ENCODE assay signal across 11 mouse cellular contexts in genomic region chr2:166671614-166672013, GRCm38 (mm10). TPM values are rescaled to one million over a fixed set of nuclear protein-coding genes. Genes with fewer than 3 reads are reported as not detected.
DNase-seq lines count a peak whose midpoint lies in the region; ATAC-seq lines count a peak whose summit lies in the region.
"Had no signal": no experiment of that assay in that cellular context is flagged by ENCODE, and none has a peak within 500 bp of the region (broad histone marks: within the 10 kb centered on the region; RNA-seq: fewer than 3 reads in every experiment).

No protein-coding gene starts in this region.

- H3K4me3 ChIP-seq in embryonic facial prominence, embryonic 10.5 days, result no peak overlapping the region
- no peak overlapping the region for H3K4me3 ChIP-seq in hindbrain, embryonic 11.5 days (ENCODE audit: low read depth, low read length)
- H3K4me3 ChIP-seq in midbrain, embryonic 13.5 days (replicated peaks), result no peak overlapping the region
- H3K4me3 ChIP-seq in intestine, embryonic 16.5 days (ENCODE audit: low read length), result no peak overlapping the region
- H3K4me3 ChIP-seq: limb, embryonic 12.5 days had no signal

- no peaks in the 10 kb centered on the region for H3K9me3 ChIP-seq in embryonic facial prominence, embryonic 10.5 days
- no peaks in the 10 kb centered on the region for H3K9me3 ChIP-seq in hindbrain, embryonic 11.5 days (ENCODE audit: control insufficient read depth, low read length)
- no peaks in the 10 kb centered on the region for H3K9me3 ChIP-seq in midbrain, embryonic 13.5 days
- no peaks in the 10 kb centered on the region for H3K9me3 ChIP-seq in intestine, embryonic 16.5 days (ENCODE audit: control insufficient read depth, low read length)
- H3K9me3 ChIP-seq: limb, embryonic 12.5 days had no signal

- H3K9ac ChIP-seq in hindbrain, embryonic 11.5 days (ENCODE audit: low read depth, low read length), result peak overlapping the region; percentile 0; the same call in 1 of the 2 replicates
- H3K9ac ChIP-seq in midbrain, embryonic 13.5 days (replicated peaks), result no peak overlapping the region
- no peak overlapping the region for H3K9ac ChIP-seq in intestine, embryonic 16.5 days (ENCODE audit: low read depth, low read length)
- H3K9ac ChIP-seq: limb, embryonic 12.5 days had no signal

- WGBS in embryonic facial prominence, embryonic 10.5 days, result 90% methylated on average over 14 of the region's 14 CpGs
- 86% methylated on average over 14 of the region's 14 CpGs for WGBS in hindbrain, embryonic 11.5 days
- WGBS in midbrain, embryonic 13.5 days, result 86% methylated on average over 14 of the region's 14 CpGs
- WGBS in intestine, embryonic 16.5 days, result 86% methylated on average over 14 of the region's 14 CpGs

- peak overlapping the region; percentile 54 for H3K27ac ChIP-seq in embryonic facial prominence, embryonic 10.5 days (replicated peaks)
- H3K27ac ChIP-seq in hindbrain, embryonic 11.5 days (ENCODE audit: low read depth, low read length), result peak overlapping the region; percentile 65; the same call in 1 of the 2 replicates
- peak overlapping the region; percentile 67 for H3K27ac ChIP-seq in midbrain, embryonic 13.5 days
- no peak overlapping the region for H3K27ac ChIP-seq in intestine, embryonic 16.5 days (ENCODE audit: low read length)

- peaks cover 95% of the 10 kb centered on the region for H3K4me1 ChIP-seq in embryonic facial prominence, embryonic 10.5 days
- peaks cover 51% of the 10 kb centered on the region for H3K4me1 ChIP-seq in hindbrain, embryonic 11.5 days (replicated peaks; ENCODE audit: control insufficient read depth, insufficient read depth, low read length)
- H3K4me1 ChIP-seq in midbrain, embryonic 13.5 days (replicated peaks), result peaks cover 76% of the 10 kb centered on the region
- peaks cover 31% of the 10 kb centered on the region for H3K4me1 ChIP-seq in intestine, embryonic 16.5 days (ENCODE audit: control insufficient read depth, insufficient read depth, low read length)

- peak; percentile 65 for DNase-seq in 416B (ENCODE audit: low read depth)
- DNase-seq in embryonic facial prominence, embryonic 10.5 days (ENCODE audit: low spot score), result no peak
- DNase-seq in hindbrain, embryonic 11.5 days (ENCODE audit: low spot score), result no peak
- DNase-seq in yolk sac, embryonic 10.5 days (ENCODE audit: low spot score), result no peak
- DNase-seq in lung, postnatal 14 days, result no peak
- DNase-seq in heart, adult 18-20 months, result no peak
- DNase-seq: heart, postnatal 14 days had no signal

- no peak overlapping the region for H3K4me2 ChIP-seq in hindbrain, embryonic 11.5 days (replicated peaks; ENCODE audit: low read depth, low read length)
- no peak overlapping the region for H3K4me2 ChIP-seq in midbrain, embryonic 13.5 days (replicated peaks)
- H3K4me2 ChIP-seq in intestine, embryonic 16.5 days (ENCODE audit: low read depth, low read length), result no peak overlapping the region
- H3K4me2 ChIP-seq: limb, embryonic 12.5 days had no signal

- no peak for ATAC-seq in hindbrain, embryonic 11.5 days (ENCODE audit: low FRiP score)
- ATAC-seq in midbrain, embryonic 13.5 days, result no peak
- ATAC-seq in intestine, embryonic 16.5 days, result no peak

- H3K27me3 ChIP-seq in embryonic facial prominence, embryonic 10.5 days (replicated peaks; ENCODE audit: low read depth, poor library complexity, severe bottlenecking), result no peaks in the 10 kb centered on the region
- H3K27me3 ChIP-seq in hindbrain, embryonic 11.5 days (ENCODE audit: control insufficient read depth, insufficient read depth, low read length), result no peaks in the 10 kb centered on the region
- H3K27me3 ChIP-seq in midbrain, embryonic 13.5 days, result no peaks in the 10 kb centered on the region
- no peaks in the 10 kb centered on the region for H3K27me3 ChIP-seq in intestine, embryonic 16.5 days (replicated peaks; ENCODE audit: control insufficient read depth, insufficient read depth, low read length)
- H3K27me3 ChIP-seq: CH12.LX; limb, embryonic 12.5 days had no signal

- peaks cover 6% of the 10 kb centered on the region for H3K36me3 ChIP-seq in embryonic facial prominence, embryonic 10.5 days (replicated peaks)
- no peaks in the 10 kb centered on the region for H3K36me3 ChIP-seq in hindbrain, embryonic 11.5 days (ENCODE audit: control insufficient read depth, insufficient read depth, low read length)
- no peaks in the 10 kb centered on the region for H3K36me3 ChIP-seq in midbrain, embryonic 13.5 days
- H3K36me3 ChIP-seq in intestine, embryonic 16.5 days (ENCODE audit: control insufficient read depth, insufficient read depth, low read length), result no peaks in the 10 kb centered on the region
- H3K36me3 ChIP-seq: limb, embryonic 12.5 days had no signal

RNA-seq across cellular contexts. Expression of gene Prex1, which starts 42.0 kb away (rescaled TPM):
- 32.6 and 35.2 TPM in 2 replicates for polyA plus RNA-seq in embryonic facial prominence, embryonic 10.5 days (2016; fragmentation: Nextera tagmentation; extraction: Ambion mirVana)
- 20.9 and 21.7 TPM in 2 replicates for polyA plus RNA-seq in hindbrain, embryonic 11.5 days (2014; fragmentation: Nextera tagmentation; extraction: Ambion mirVana)
- 17.7 and 21.1 TPM in 2 replicates for polyA plus RNA-seq in midbrain, embryonic 13.5 days (2015; fragmentation: Nextera tagmentation; extraction: Ambion mirVana)
- 1 to 10 TPM; 5.1 to 6.8 TPM for total RNA-seq in heart, adult 18-20 months (2021)
- 7.9 and 8.0 TPM in 2 replicates for polyA plus RNA-seq in intestine, embryonic 16.5 days (2015; fragmentation: Nextera tagmentation; extraction: Ambion mirVana)
